Mouse (Mus musculus) spleen, adult 18-20 months (tissue): ENCODE measurements around the gene Hmbs.
"Not testable (repeated sequence)": the region's sequence is repeated elsewhere in the genome, so short reads cannot be mapped to it uniquely, and the experiment has no call there.

ENCODE experiments used
- DNase-seq, 2 experiments: peaks; one replicate each; pipeline ENCODE4 v3.0.0; 2022; ENCODE audit warnings: mixed read lengths in 2 of 2

The Hmbs gene

GRCm38 (mm10) chr9:44343290-44343689 lies 738 bp downstream of the Hmbs start:
- DNase-seq, result no peak

- DNase-seq, result no peak
Observed at GRCm38 (mm10) chr9:44342605-44343004, 1.4 kb downstream of the Hmbs start.

GRCm38 (mm10) chr9:44342173-44342572 lies 1.9 kb downstream of the Hmbs start:
- DNase-seq, result no peak

DNA sequence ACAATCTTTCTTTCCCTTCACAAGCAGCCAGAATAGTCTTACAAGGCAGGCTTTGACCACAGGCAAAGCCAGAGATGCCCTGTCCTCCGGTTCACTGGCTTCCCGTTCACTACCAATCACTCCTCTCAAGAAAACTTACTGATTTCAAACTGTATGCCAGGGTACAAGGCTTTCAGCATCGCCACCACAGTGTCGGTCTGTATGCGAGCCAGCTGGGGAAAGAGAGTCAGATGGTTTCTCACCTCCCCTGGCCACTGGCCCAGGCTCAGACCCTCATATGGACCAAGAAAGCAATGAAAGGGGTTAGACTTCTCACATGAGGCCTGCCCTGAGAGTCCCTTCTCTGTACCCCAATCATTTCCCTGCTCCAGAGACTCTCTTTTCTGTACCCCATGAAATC lies 2.5 kb downstream of the Hmbs start:
- DNase-seq, result no peak

- DNase-seq, result no peak
Observed at GRCm38 (mm10) chr9:44338574-44338973, 5.5 kb downstream of the Hmbs start.

DNA sequence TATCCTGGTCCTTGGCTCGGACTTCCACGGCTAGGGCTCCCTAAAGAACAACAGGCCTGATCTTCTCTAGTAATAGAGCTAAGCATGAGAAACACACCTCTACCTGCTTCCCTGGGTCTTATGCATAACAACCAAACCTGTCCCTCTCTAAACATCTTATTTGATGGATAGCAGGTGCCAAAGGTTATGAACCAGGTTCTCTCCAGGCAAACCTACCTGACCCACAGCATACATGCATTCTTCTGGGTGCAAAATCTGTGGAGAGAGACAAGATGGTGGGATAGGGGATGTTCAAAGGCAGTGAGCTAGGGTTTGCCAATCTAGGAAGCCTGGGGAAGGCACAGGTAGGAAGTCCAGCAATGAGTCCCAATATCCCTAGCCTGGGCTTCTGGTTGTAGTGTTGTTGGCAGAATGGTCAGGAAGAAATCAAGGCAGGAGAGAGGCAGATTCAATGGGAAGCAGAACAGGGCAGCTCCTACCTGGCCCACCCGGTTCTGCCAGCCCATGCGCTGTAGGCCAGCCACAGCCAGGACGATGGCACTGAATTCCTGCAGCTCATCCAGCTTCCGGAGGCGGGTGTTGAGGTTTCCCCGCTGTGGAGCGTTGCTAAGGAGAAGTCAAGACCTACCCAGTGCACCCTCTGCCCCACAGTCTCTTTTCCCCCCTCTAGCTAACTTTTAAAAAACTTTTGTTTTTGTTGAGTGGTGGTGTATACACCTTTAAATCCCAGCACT lies 6.4 kb downstream of the Hmbs start:
- DNase-seq, result no peak

GRCm38 (mm10) chr9:44336964-44337363 lies 7.1 kb downstream of the Hmbs start:
- no peak for DNase-seq

GRCm38 (mm10) chr9:44336513-44336912 lies 7.5 kb downstream of the Hmbs start:
- not testable (repeated sequence) for DNase-seq

- DNase-seq, result no peak
Observed at GRCm38 (mm10) chr9:44336093-44336406, 8.0 kb downstream of the Hmbs start.

DNA sequence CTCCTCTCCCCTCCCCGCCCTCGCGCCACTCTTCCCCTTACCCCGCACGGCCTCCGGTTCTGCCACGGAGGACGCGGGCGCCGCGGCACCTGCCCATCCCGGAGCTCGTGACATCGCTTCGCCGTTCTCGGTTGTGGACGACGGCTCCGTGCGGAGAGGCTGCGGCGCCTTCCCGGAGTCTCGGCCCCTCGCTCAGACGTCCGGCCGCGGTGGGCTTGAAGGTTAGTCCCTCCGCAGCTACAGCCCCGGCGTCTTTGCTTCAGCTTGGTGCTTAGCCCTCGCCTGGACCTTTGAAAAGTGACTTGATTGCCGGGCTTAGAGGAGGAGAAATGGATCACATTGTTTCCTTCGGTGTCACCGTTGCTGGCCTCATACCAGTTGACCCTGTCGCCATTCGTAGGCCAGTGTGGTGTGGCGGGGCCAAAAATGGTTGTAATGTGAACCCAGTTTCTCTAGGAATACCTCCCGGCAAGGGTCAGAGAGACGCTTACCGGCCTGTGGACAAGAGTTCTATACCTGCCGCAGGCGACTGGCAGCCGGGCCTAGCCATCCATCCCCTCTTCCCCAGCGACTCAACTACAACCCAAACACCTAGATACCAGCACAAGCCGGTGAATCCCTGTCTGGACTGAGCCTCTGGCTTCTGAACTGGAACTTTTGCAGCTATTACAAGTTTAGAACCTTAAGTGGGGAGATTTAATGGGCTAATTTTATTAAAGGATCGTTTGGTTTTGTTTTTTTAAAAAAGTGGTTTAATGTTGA lies 8.5 kb downstream of the Hmbs start:
- peak in 1 of 2 experiments; percentile 18 for DNase-seq

GRCm38 (mm10) chr9:44334396-44335330 lies 9.4 kb downstream of the Hmbs start, which contains the start of gene H2afx:
H2afx (plus strand) TSS chr9:44334694.
- peak; percentile 94 to 95 for DNase-seq

- DNase-seq, result no peak
Observed at GRCm38 (mm10) chr9:44332918-44333638, 10.9 kb downstream of the Hmbs start.

DNA sequence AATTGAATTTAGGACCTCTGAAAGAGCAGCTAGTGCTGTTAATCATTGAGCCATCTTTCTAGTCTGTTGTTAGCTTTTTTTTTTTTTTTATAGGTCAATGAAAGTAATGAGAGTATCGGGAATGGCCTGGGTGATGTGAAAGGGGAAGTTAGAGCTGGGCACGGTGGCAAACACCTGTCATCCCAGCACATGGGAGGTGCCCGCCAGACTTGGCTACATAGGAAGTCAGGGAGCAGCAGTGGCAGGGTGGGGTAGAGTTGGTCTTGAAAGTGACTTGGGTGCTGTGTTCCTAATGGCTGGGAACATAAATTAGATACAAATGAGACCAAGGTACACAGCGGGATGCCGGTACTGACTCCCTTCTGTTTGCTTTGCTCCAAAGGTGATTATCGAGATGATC lies 13.3 kb downstream of the Hmbs start:
- DNase-seq, result no peak

DNA sequence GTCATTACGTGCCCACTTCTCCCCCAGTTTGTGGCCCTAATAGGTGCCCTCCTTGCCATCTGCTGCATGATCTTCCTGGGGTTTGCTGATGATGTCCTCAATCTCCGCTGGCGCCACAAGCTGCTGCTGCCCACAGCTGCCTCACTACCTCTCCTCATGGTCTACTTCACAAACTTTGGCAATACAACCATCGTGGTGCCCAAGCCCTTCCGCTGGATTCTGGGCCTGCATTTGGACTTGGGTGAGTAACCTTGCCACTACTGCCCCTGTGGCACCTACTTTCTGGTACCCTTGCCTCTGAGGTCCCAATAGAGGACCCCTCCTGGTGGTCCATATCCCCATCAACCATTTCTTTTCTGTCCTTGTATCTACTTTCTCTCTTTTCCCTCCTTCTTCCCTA lies 16.1 kb downstream of the Hmbs start:
- no peak for DNase-seq

DNA sequence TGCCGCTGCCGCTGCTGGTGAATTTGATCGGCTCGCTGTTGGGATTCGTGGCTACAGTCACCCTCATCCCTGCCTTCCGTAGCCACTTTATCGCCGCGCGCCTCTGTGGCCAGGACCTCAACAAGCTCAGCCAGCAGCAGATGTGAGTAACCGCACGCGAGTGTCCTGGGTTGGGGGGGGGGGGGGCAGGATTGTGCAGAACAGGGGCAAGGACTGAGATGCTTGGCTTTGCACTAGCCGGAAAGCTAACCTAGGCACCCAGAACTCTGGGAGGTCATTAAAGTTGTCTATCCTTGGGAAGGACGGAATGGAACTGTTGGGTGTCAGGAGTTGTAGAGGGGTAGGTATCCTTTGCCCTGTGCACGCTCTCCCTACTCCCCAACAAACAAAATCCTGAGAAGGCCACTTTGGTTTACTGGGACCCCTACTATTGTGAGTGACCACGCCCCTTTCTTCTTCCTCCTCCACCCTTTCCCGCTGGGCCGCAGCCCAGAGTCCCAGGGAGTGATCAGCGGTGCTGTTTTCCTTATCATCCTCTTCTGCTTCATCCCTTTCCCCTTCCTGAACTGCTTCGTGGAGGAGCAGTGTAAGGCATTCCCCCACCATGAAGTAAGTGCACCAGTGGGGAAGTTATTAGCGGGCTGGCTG lies 16.8 kb downstream of the Hmbs start:
- no peak for DNase-seq

GRCm38 (mm10) chr9:44326371-44327063 lies 17.5 kb downstream of the Hmbs start:
- peak; percentile 58 to 70 for DNase-seq

DNA sequence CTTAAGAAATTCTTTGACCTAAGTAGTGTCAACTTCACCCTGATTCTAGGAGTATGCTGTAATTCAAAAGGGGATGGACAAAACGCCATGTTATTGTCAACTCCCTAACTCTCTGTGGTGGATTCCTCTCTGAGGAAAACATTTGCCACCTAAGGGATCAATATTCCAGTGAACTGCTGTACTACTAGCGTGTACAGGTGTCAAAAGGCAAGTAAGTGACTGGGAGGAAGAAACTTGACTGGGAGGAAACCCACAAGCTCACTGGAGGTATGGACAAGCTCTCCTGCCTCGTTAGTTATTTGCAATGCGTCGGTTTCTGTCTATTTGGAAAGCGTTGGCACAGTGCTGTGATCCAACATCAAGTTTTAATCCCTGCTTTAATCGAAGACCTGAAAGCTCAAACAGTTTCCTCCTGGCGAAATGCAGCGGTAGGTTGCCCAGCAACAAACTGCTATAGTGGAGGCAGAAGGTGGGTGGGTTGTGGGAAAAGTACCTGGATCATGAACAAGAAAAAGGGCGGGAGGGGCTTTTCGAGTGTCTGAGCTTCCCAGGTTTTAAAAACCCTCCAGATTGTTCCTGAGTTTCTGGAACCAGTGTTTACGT lies 18.2 kb downstream of the Hmbs start, which contains the start of gene Dpagt1:
Dpagt1 (plus strand) TSS at position 252 of the 603 bp plus-strand sequence.
- DNase-seq, result no peak

- DNase-seq, result not testable (repeated sequence)
Observed at GRCm38 (mm10) chr9:44325032-44325767, 18.8 kb downstream of the Hmbs start.

DNA sequence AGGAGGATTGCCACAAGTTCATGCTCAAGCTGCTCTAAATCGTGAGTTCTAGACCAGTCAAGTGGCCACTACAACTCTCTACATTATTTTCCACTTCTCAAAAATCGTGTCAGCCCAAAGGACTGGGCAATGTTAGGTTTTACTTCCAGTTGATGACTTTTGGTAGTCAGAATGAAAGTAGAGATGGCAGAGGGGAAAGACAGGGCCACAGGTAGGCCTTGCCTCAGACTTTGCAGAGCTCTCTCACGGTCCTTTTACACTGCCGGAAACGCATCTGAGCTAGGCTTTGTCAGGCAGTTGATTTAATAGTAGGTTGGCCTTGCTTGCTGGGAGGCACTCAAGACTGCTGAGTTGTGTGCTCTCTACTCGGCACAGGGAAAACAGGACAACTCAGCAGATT lies 19.9 kb downstream of the Hmbs start:
- DNase-seq, result no peak

- not testable (repeated sequence) for DNase-seq
Observed at GRCm38 (mm10) chr9:44323656-44324055, 20.4 kb downstream of the Hmbs start.
